In genomic region chr7:132226379-132227074, GRCm38 (mm10) we compare ENCODE assay signal across 8 mouse cellular contexts.
DNase-seq lines count a peak whose midpoint lies in the region; ATAC-seq and TF ChIP-seq lines count a peak whose summit lies in the region.

No protein-coding gene starts in this region.

- peak; percentile 76 for DNase-seq in Muller cell, postnatal 12 days (ENCODE audit: inconsistent ontology term)
- peak; percentile 74 for DNase-seq in cerebellum, adult 11-12 months
- DNase-seq in forebrain, postnatal 0 days, result peak; percentile 95
- peak; percentile 97 for DNase-seq in layer of hippocampus, adult 9-10 months (ENCODE audit: low spot score)
- DNase-seq in lung, postnatal 0 days (ENCODE audit: low spot score), result peak; percentile 89
- peak; percentile 58 for DNase-seq in retina, adult 2 months (ENCODE audit: low read depth, low spot score)
- DNase-seq in thymus, postnatal 25 days, result peak; percentile 80

- peak; percentile 96 for TF ChIP-seq CTCF in forebrain, postnatal 0 days (IDR thresholded peaks at IDR 0.05; ENCODE audit: low read depth)
- TF ChIP-seq CTCF in lung, postnatal 0 days (IDR thresholded peaks at IDR 0.05), result peak; percentile 97

- H3K9ac ChIP-seq in forebrain, postnatal 0 days, result no peak overlapping the region
- no peak overlapping the region for H3K9ac ChIP-seq in hindbrain, embryonic 12.5 days
- H3K9ac ChIP-seq in lung, postnatal 0 days (replicated peaks; ENCODE audit: low read depth), result no peak overlapping the region

- no peaks in the 10 kb centered on the region for H3K9me3 ChIP-seq in forebrain, postnatal 0 days (ENCODE audit: low read length)
- H3K9me3 ChIP-seq in hindbrain, embryonic 12.5 days (replicated peaks), result no peaks in the 10 kb centered on the region
- H3K9me3 ChIP-seq in lung, postnatal 0 days (ENCODE audit: low read length), result no peaks in the 10 kb centered on the region

- no peak overlapping the region for H3K4me2 ChIP-seq in forebrain, postnatal 0 days (ENCODE audit: low read depth)
- no peak overlapping the region for H3K4me2 ChIP-seq in hindbrain, embryonic 12.5 days (replicated peaks)
- H3K4me2 ChIP-seq in lung, postnatal 0 days (replicated peaks; ENCODE audit: low read depth, low read length), result no peak overlapping the region

- H3K4me3 ChIP-seq in forebrain, postnatal 0 days (ENCODE audit: low read depth, low read length), result no peak overlapping the region
- H3K4me3 ChIP-seq in hindbrain, embryonic 12.5 days, result no peak overlapping the region
- H3K4me3 ChIP-seq in lung, postnatal 0 days (ENCODE audit: low read depth, low read length), result no peak overlapping the region

- H3K36me3 ChIP-seq in forebrain, postnatal 0 days (ENCODE audit: insufficient read depth), result no peaks in the 10 kb centered on the region
- no peaks in the 10 kb centered on the region for H3K36me3 ChIP-seq in hindbrain, embryonic 12.5 days
- H3K36me3 ChIP-seq in lung, postnatal 0 days (ENCODE audit: insufficient read depth, low read length), result no peaks in the 10 kb centered on the region

- ATAC-seq in forebrain, postnatal 0 days, result peak; percentile 66
- peak; percentile 32; the same call in 1 of the 2 replicates for ATAC-seq in hindbrain, embryonic 12.5 days (ENCODE audit: low FRiP score)
- peak; percentile 78 for ATAC-seq in lung, postnatal 0 days

- H3K4me1 ChIP-seq in forebrain, postnatal 0 days (ENCODE audit: insufficient read depth), result no peaks in the 10 kb centered on the region
- H3K4me1 ChIP-seq in hindbrain, embryonic 12.5 days, result 0 out of 2 replicates have a peak, but pooled peaks cover 7% of the 10 kb centered on the region
- H3K4me1 ChIP-seq in lung, postnatal 0 days (ENCODE audit: insufficient read depth, low read depth, low read length), result peaks cover 4% of the 10 kb centered on the region; the same call in 1 of the 2 replicates

- no peaks in the 10 kb centered on the region for H3K27me3 ChIP-seq in forebrain, postnatal 0 days (ENCODE audit: insufficient read depth, low read length)
- no peaks in the 10 kb centered on the region for H3K27me3 ChIP-seq in hindbrain, embryonic 12.5 days
- no peaks in the 10 kb centered on the region for H3K27me3 ChIP-seq in lung, postnatal 0 days (replicated peaks; ENCODE audit: insufficient read depth, low read length)

- TF ChIP-seq EP300 in lung, postnatal 0 days (IDR thresholded peaks at IDR 0.05), result no peak

- H3K27ac ChIP-seq in forebrain, postnatal 0 days (ENCODE audit: low read depth, low read length), result no peak overlapping the region
- H3K27ac ChIP-seq in hindbrain, embryonic 12.5 days, result no peak overlapping the region
- no peak overlapping the region for H3K27ac ChIP-seq in lung, postnatal 0 days (ENCODE audit: low read length)

- WGBS in forebrain, postnatal 0 days, result 56% methylated on average over 6 of the region's 6 CpGs
- WGBS in hindbrain, embryonic 12.5 days, result 67% methylated on average over 6 of the region's 6 CpGs
- WGBS in lung, postnatal 0 days, result 53% methylated on average over 6 of the region's 6 CpGs
